Mouse (Mus musculus) inflammation-experienced regulatory T-cells, adult 6 months (primary cell): ENCODE data around the gene Gm5868. TPM values are rescaled to one million over a fixed set of nuclear protein-coding genes. Genes with fewer than 3 reads are reported as not detected.

Source experiments
- polyA plus RNA-seq, 3 experiments: library from polyadenylated mRNA; unstranded; fragments of 100-300 nt; shearing (Covaris generic); gene quantifications; one replicate each; pipeline ENCODE4 v1.2.1; 2017

The Gm5868 gene
- polyA plus RNA-seq, 3 experiments from 2014 or later: not detected

Other genes starting within 250 kb of the Gm5868 start
- under 1 TPM; 0.12 to 0.30 (median 0.16) TPM for gene Corin, start 83.1 kb downstream of the Gm5868 start, polyA plus RNA-seq
- 1 to 10 TPM; 2.5 to 2.8 (median 2.8) TPM for gene Nfxl1, start 27.9 kb downstream of the Gm5868 start, polyA plus RNA-seq
- not detected for gene Zar1, start 6.3 kb downstream of the Gm5868 start, polyA plus RNA-seq
- 1 to 10 TPM in 2 of 3 experiments, under 1 TPM in 1; 0.94 to 1.7 (median 1.3) TPM for gene Cnga1, start 56.7 kb upstream of the Gm5868 start, polyA plus RNA-seq
- gene Nipal1, start 60.2 kb upstream of the Gm5868 start, polyA plus RNA-seq: 10 to 100 TPM; 12.3 to 46.8 (median 34.3) TPM
- 10 to 100 TPM; 46.0 to 52.1 (median 51.6) TPM for gene Txk, start 165.2 kb upstream of the Gm5868 start, polyA plus RNA-seq